Mouse (Mus musculus): ENCODE data around the gene Klhl9. TPM values are rescaled to one million over a fixed set of nuclear protein-coding genes. Genes with fewer than 3 reads are reported as not detected.

Gene Klhl9
- polyA plus RNA-seq, 1 experiment from 2014 or later: 126 TPM

DNA sequence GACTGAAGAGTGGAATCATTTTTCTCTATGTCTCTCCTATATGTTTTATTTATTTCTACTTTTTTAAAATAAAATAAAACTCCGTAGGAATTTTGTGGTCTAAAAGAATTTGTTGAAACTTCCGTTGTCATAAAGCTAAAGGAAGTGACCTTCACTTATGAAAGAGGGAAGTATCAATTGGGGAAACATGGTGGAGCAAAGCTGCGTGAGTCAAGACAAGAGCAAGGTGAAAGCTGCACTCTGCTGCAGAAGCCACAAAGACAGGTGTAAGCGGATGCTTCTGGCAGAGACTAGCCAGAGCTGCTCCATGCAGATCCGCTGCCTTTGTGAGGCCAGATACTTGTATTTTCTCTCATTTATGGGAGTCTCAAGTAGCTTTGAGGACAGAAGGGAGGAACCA lies 23.5 kb downstream of the Klhl9 start:
- WGBS: 76% methylated on average over 5 of the region's 5 CpGs
- no peak for DNase-seq (ENCODE audit: low spot score)

DNA sequence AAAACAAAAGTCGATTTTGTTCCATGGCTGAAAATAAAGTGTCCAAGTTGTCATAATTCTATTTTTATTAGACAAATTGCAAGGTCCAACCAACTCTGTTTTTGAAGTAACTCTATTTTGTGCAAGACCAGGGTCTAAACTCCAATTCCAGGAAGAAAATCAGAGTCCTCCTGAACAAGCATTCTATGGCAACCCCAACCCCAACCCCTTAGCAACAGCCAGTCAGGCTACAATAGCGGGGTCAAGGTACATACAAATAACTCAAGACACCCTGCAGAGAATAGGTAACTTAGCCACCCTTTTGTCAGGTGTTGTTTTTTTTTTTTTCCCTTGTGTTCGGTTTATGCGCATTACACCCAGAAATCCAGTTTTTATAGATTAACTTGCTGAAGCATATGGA lies 24.5 kb downstream of the Klhl9 start:
- ATAC-seq (ENCODE audit: low read depth): no peak
- no peaks in the 10 kb centered on the region for H3K9me3 ChIP-seq (ENCODE audit: control insufficient read depth, low read length)
- no peak overlapping the region for H3K4me2 ChIP-seq (ENCODE audit: low read depth, low read length)
- no peak overlapping the region for H3K27ac ChIP-seq (replicated peaks; ENCODE audit: low read depth, low read length)
- no peaks in the 10 kb centered on the region for H3K27me3 ChIP-seq (replicated peaks; ENCODE audit: control insufficient read depth, insufficient read depth, low read length)
- 79% methylated on average over 4 of the region's 4 CpGs for WGBS
- no peaks in the 10 kb centered on the region for H3K36me3 ChIP-seq (ENCODE audit: control insufficient read depth, insufficient read depth, low read length)
- no peak overlapping the region for H3K9ac ChIP-seq (ENCODE audit: low read depth, low read length)
- H3K4me1 ChIP-seq (ENCODE audit: control insufficient read depth, insufficient read depth, low read length): no peaks in the 10 kb centered on the region
- no peak overlapping the region for H3K4me3 ChIP-seq (ENCODE audit: low read depth, low read length)
- DNase-seq (ENCODE audit: low spot score): no peak

More for the DNA sequence above, 23.5 kb downstream of the Klhl9 start:
- Histone ChIP-seq H3K4me2 (ENCODE audit: low read depth, low read length) (no peak overlapping the region), H3K4me3 (ENCODE audit: low read depth, low read length) (no peak overlapping the region), H3K27me3 (replicated peaks; ENCODE audit: control insufficient read depth, insufficient read depth, low read length) (no peaks in the 10 kb centered on the region), H3K36me3 (ENCODE audit: control insufficient read depth, insufficient read depth, low read length) (no peaks in the 10 kb centered on the region), H3K9ac (ENCODE audit: low read depth, low read length) (no peak overlapping the region), H3K9me3 (ENCODE audit: control insufficient read depth, low read length) (no peaks in the 10 kb centered on the region), H3K27ac (replicated peaks; ENCODE audit: low read depth, low read length) (no peak overlapping the region), H3K4me1 (ENCODE audit: control insufficient read depth, insufficient read depth, low read length) (no peaks in the 10 kb centered on the region)
- ATAC-seq (ENCODE audit: low read depth): no peak

DNA sequence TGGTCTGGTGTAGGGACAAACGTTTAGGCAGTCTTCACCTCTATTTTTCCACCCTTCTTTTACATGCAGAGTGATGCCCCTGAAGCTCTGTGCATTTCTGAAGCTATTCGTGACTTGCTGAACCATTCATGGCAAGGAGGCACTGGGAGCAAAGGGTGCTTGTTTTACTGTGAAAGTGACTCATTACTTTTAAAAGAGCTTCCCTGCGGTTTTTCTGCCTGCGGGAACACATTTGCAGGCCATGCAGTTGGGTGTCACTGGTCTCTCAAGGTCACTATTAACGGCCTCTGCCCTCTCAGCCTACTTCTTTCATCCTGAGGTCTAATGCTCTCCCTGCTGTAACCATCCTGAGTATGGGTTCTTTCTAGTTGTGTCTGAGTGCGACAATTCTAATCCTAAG lies 25.2 kb downstream of the Klhl9 start:
- H3K36me3 ChIP-seq (ENCODE audit: control insufficient read depth, insufficient read depth, low read length): no peaks in the 10 kb centered on the region
- H3K27ac ChIP-seq (replicated peaks; ENCODE audit: low read depth, low read length): no peak overlapping the region
- WGBS: 64% methylated on average over 6 of the region's 6 CpGs
- H3K4me3 ChIP-seq (ENCODE audit: low read depth, low read length): no peak overlapping the region
- DNase-seq (ENCODE audit: low spot score) (no peak), ATAC-seq (ENCODE audit: low read depth) (no peak)
- H3K27me3 ChIP-seq (replicated peaks; ENCODE audit: control insufficient read depth, insufficient read depth, low read length): no peaks in the 10 kb centered on the region
- H3K4me2 ChIP-seq (ENCODE audit: low read depth, low read length): no peak overlapping the region
- no peak overlapping the region for H3K9ac ChIP-seq (ENCODE audit: low read depth, low read length)
- H3K9me3 ChIP-seq (ENCODE audit: control insufficient read depth, low read length): no peaks in the 10 kb centered on the region
- no peaks in the 10 kb centered on the region for H3K4me1 ChIP-seq (ENCODE audit: control insufficient read depth, insufficient read depth, low read length)

DNA sequence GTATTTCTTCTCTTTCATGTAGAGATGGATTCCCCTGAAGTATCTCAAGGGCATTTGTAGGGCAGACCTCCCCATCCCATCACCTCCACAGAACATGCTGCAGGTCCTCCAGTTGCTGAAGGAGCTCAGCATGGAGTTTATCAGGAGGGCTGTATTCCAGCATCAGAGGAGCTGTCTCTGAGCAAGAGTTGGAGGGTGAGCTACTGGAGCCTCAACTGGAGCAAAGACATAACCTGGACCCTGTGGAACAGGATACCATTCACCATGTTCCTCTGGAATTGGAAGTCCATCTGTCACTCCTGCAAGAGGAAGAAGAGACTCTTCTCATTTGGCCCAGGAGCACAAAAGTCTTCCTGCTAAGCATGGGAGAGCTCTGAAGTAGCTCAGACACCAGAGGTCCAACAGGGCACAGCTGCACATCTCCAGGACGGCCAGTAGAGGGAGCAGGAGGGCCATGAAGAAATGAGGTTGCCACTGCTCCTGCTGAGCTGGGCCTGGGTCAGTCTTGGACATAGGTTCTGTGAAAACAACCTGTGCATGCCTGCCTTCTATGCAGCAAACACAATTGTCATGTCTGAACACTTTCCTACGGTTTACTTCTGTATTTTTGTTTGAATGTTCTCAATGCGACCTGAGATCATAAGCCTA lies 25.9 kb downstream of the Klhl9 start:
- 25% methylated on average over 3 of the region's 3 CpGs for WGBS
- H3K27me3 ChIP-seq (replicated peaks; ENCODE audit: control insufficient read depth, insufficient read depth, low read length): no peaks in the 10 kb centered on the region
- peak; percentile 67; the same call in 1 of the 2 replicates for ATAC-seq (ENCODE audit: low read depth)

DNA sequence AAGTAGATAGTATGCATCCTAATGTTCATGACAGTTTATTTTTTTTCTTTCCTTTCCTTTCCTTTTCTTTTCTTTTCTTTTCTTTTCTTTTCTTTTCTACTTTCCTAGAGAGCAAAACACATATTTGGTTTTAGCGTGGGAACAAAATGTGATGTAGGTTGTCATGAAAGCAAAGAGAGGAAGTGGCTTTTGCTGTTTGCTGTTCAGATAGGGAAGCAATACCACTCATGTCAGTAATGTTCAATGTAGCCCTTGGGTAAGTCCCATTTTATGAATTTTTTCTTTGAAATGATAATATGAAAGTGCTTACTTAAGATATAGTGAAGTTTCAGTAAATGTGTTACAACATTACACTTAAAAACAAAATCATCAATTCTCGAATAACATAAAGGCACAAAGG lies 28.9 kb downstream of the Klhl9 start:
- Histone ChIP-seq H3K4me1 (ENCODE audit: control insufficient read depth, insufficient read depth, low read length) (no peaks in the 10 kb centered on the region), H3K9me3 (ENCODE audit: control insufficient read depth, low read length) (no peaks in the 10 kb centered on the region), H3K4me3 (ENCODE audit: low read depth, low read length) (no peak overlapping the region), H3K36me3 (ENCODE audit: control insufficient read depth, insufficient read depth, low read length) (no peaks in the 10 kb centered on the region), H3K27me3 (replicated peaks; ENCODE audit: control insufficient read depth, insufficient read depth, low read length) (no peaks in the 10 kb centered on the region), H3K9ac (ENCODE audit: low read depth, low read length) (no peak overlapping the region), H3K4me2 (ENCODE audit: low read depth, low read length) (no peak overlapping the region), H3K27ac (replicated peaks; ENCODE audit: low read depth, low read length) (no peak overlapping the region)
- DNase-seq (ENCODE audit: low spot score): no peak
- no peak for ATAC-seq (ENCODE audit: low read depth)
- 89% methylated on average over 2 of the region's 2 CpGs for whole genome bisulfite sequencing

More for the DNA sequence above, 25.9 kb downstream of the Klhl9 start:
- DNase-seq (ENCODE audit: low spot score): peak; percentile 73
- Histone ChIP-seq H3K9me3 (ENCODE audit: control insufficient read depth, low read length) (no peaks in the 10 kb centered on the region), H3K4me3 (ENCODE audit: low read depth, low read length) (no peak overlapping the region), H3K4me1 (ENCODE audit: control insufficient read depth, insufficient read depth, low read length) (no peaks in the 10 kb centered on the region), H3K27ac (replicated peaks; ENCODE audit: low read depth, low read length) (no peak overlapping the region), H3K4me2 (ENCODE audit: low read depth, low read length) (no peak overlapping the region), H3K9ac (ENCODE audit: low read depth, low read length) (no peak overlapping the region), H3K36me3 (ENCODE audit: control insufficient read depth, insufficient read depth, low read length) (no peaks in the 10 kb centered on the region)

DNA sequence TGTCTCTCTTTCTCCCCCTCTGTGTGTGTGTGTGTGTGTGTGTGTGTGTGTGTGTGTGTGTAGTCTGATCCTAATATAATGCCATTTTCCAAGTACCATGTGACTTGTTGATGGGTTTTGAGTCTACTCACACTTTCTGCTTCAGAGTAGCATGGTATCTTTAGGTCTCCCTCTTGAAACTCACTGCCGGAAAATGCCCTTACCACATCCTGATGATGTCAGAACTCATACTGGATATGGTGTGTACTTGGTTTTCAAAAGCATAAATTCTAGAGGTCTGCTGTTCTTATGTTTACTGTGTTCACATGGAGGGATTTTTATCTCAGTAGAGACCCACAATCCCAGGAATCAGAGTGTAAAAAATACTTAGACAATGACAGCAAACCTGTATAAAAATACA lies 29.7 kb downstream of the Klhl9 start:
- DNase-seq (ENCODE audit: low spot score): no peak

DNA sequence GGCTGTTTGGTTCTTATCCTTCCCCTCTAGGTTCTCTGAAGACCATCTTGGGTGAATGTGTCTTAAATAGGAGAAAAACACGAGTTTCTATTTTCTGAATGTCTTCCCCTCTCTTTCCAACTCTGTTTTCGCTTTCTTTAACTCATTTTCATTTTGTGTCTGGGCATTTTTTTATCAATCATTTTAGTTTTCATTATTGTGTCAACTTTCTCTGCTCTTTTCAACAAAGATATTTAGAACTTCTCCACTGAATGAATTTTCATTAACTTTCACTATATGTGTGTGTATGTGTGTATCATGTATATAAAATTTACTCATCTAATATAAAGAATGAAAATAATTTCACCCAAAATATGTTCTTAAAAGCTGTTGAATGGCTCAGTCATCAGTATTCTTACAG lies 31.0 kb downstream of the Klhl9 start, which contains the start of gene Ifnab:
Ifnab (minus strand) TSS at position 101 of the 400 bp plus-strand sequence.
- H3K4me2 ChIP-seq (ENCODE audit: low read depth, low read length): no peak within 1 kb of the TSS

More for the DNA sequence above, 29.7 kb downstream of the Klhl9 start:
- H3K4me1 ChIP-seq (ENCODE audit: control insufficient read depth, insufficient read depth, low read length): no peaks in the 10 kb centered on the region
- no peaks in the 10 kb centered on the region for H3K27me3 ChIP-seq (replicated peaks; ENCODE audit: control insufficient read depth, insufficient read depth, low read length)
- no peak overlapping the region for H3K4me3 ChIP-seq (ENCODE audit: low read depth, low read length)
- ATAC-seq (ENCODE audit: low read depth): no peak
- H3K4me2 ChIP-seq (ENCODE audit: low read depth, low read length): no peak overlapping the region
- H3K9ac ChIP-seq (ENCODE audit: low read depth, low read length): no peak overlapping the region
- no peaks in the 10 kb centered on the region for H3K9me3 ChIP-seq (ENCODE audit: control insufficient read depth, low read length)
- WGBS: 78% methylated on average over 1 of the region's 1 CpGs
- no peak overlapping the region for H3K27ac ChIP-seq (replicated peaks; ENCODE audit: low read depth, low read length)
- H3K36me3 ChIP-seq (ENCODE audit: control insufficient read depth, insufficient read depth, low read length): no peaks in the 10 kb centered on the region

DNA sequence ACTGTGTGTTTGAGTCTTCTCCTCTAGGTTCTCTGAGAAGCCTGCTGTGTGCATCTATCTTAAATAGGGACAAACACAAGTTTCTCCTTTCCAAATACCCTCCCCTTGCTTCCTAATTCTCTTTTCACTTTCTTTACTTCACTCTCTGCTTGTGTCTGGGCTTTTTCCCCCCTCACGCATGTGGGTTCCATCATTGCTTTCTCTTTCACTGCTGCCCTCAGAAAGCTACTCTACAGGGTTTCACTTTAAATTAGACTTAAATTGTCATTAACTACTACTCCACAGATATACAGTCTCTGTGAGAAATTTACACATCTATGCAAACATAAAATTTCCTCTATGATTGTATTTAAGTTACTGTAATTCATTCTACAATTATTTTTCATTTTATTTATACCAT lies 38.5 kb downstream of the Klhl9 start, which contains the start of gene Ifna2:
Ifna2 (minus strand) TSS at position 101 of the 400 bp plus-strand sequence.
- H3K4me3 ChIP-seq (ENCODE audit: low read depth, low read length): no peak within 1 kb of the TSS
- H3K36me3 ChIP-seq (ENCODE audit: control insufficient read depth, insufficient read depth, low read length): no peaks in the 10 kb centered on the region
- ATAC-seq (ENCODE audit: low read depth): no peak
- H3K4me1 ChIP-seq (ENCODE audit: control insufficient read depth, insufficient read depth, low read length): no peaks in the 10 kb centered on the region
- H3K27ac ChIP-seq (replicated peaks; ENCODE audit: low read depth, low read length): no peak within 1 kb of the TSS
- no peaks in the 10 kb centered on the region for H3K27me3 ChIP-seq (replicated peaks; ENCODE audit: control insufficient read depth, insufficient read depth, low read length)
- no peak within 1 kb of the TSS for H3K9ac ChIP-seq (ENCODE audit: low read depth, low read length)
- no peak within 1 kb of the TSS for H3K4me2 ChIP-seq (ENCODE audit: low read depth, low read length)
- 82% methylated on average over 1 of the region's 1 CpGs for WGBS
- H3K9me3 ChIP-seq (ENCODE audit: control insufficient read depth, low read length): no peaks in the 10 kb centered on the region
- no peak for DNase-seq (ENCODE audit: low spot score)

More for the DNA sequence above, 31.0 kb downstream of the Klhl9 start, which contains the start of gene Ifnab:
- Histone ChIP-seq H3K4me3 (ENCODE audit: low read depth, low read length) (no peak within 1 kb of the TSS), H3K27ac (replicated peaks; ENCODE audit: low read depth, low read length) (no peak within 1 kb of the TSS), H3K9ac (ENCODE audit: low read depth, low read length) (no peak within 1 kb of the TSS), H3K4me1 (ENCODE audit: control insufficient read depth, insufficient read depth, low read length) (no peaks in the 10 kb centered on the region), H3K36me3 (ENCODE audit: control insufficient read depth, insufficient read depth, low read length) (no peaks in the 10 kb centered on the region), H3K27me3 (replicated peaks; ENCODE audit: control insufficient read depth, insufficient read depth, low read length) (no peaks in the 10 kb centered on the region), H3K9me3 (ENCODE audit: control insufficient read depth, low read length) (no peaks in the 10 kb centered on the region)
- 62% methylated on average over 2 of the region's 2 CpGs for WGBS
- DNase-seq (ENCODE audit: low spot score) (no peak), ATAC-seq (ENCODE audit: low read depth) (no peak)

DNA sequence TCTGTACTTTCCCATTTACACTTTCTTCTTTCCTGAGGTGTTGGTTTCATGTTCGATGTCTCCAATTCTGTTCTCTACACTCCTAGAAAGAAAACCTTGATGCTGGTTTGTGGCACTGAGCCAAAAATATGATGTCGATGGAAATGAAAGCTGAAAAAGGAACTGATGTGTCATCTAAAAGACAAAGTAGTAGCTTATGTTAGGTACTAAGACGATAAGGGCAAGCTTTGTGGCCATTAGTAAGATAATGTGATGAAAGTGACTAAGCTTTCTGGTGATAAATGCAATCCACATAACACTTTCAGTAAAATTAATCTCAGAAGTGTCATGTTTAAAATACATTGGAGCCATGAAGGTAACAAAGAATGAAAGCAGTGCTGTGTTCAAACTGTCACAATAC lies 40.9 kb downstream of the Klhl9 start:
- Histone ChIP-seq H3K27ac (replicated peaks; ENCODE audit: low read depth, low read length) (no peak overlapping the region), H3K36me3 (ENCODE audit: control insufficient read depth, insufficient read depth, low read length) (no peaks in the 10 kb centered on the region), H3K27me3 (replicated peaks; ENCODE audit: control insufficient read depth, insufficient read depth, low read length) (no peaks in the 10 kb centered on the region), H3K9ac (ENCODE audit: low read depth, low read length) (no peak overlapping the region), H3K4me3 (ENCODE audit: low read depth, low read length) (no peak overlapping the region), H3K4me1 (ENCODE audit: control insufficient read depth, insufficient read depth, low read length) (no peaks in the 10 kb centered on the region), H3K4me2 (ENCODE audit: low read depth, low read length) (no peak overlapping the region), H3K9me3 (ENCODE audit: control insufficient read depth, low read length) (no peaks in the 10 kb centered on the region)
- DNase-seq (ENCODE audit: low spot score) (no peak), ATAC-seq (ENCODE audit: low read depth) (no peak)
- WGBS: 60% methylated on average over 3 of the region's 3 CpGs
